Mouse (Mus musculus) embryonic facial prominence, embryonic 12.5 days (tissue): ENCODE data around the gene Best2. TPM values are rescaled to one million over a fixed set of nuclear protein-coding genes. Genes with fewer than 3 reads are reported as not detected.

Source experiments
- microRNA-seq: library from miRNA; unstranded; fragments of <30 nt; microRNA quantifications from one replicate; pipeline ENCODE4, GENCODE M21; 2017
- polyA plus RNA-seq: library from polyadenylated mRNA; unstranded; fragments of >200 nt; fragmentation: Nextera tagmentation; extraction: Ambion mirVana; gene quantifications from 2 replicates; pipeline ENCODE4 v1.2.1, GENCODE M21; 2016

Gene Best2
- polyA plus RNA-seq, 1 experiment from 2014 or later: 0.08 TPM

Small RNA genes lying within 50 kb of the gene (microRNA-seq; reads per million reads assigned to microRNA genes)
- 0.73 reads per million for gene Mir7070

Other genes with a start within 250 kb of the Best2 start
- 18.4 and 21.2 TPM in 2 replicates for gene Nfix, start 214.2 kb downstream of the Best2 start, polyA plus RNA-seq
- 5.3 and 5.5 TPM in 2 replicates for gene Dand5, start 191.7 kb downstream of the Best2 start, polyA plus RNA-seq
- gene Gadd45gip1, start 183.0 kb downstream of the Best2 start, polyA plus RNA-seq: 46.7 and 46.8 TPM in 2 replicates
- 96.0 TPM in 2 replicates for gene Rad23a, start 173.9 kb downstream of the Best2 start, polyA plus RNA-seq
- 919 and 944 TPM in 2 replicates for gene Calr, start 167.6 kb downstream of the Best2 start, polyA plus RNA-seq
- 106 and 108 TPM in 2 replicates for gene Farsa, start 157.5 kb downstream of the Best2 start, polyA plus RNA-seq
- 84.1 and 91.7 TPM in 2 replicates for gene Syce2, start 142.4 kb downstream of the Best2 start, polyA plus RNA-seq
- gene Gcdh, start 120.6 kb downstream of the Best2 start, polyA plus RNA-seq: 44.3 and 45.2 TPM in 2 replicates
- 4.7 and 5.4 TPM in 2 replicates for gene Klf1, start 112.6 kb downstream of the Best2 start, polyA plus RNA-seq
- 14.8 and 15.4 TPM in 2 replicates for gene Dnase2a, start 106.0 kb downstream of the Best2 start, polyA plus RNA-seq
- gene Mast1, start 77.2 kb downstream of the Best2 start, polyA plus RNA-seq: 5.3 and 5.7 TPM in 2 replicates
- gene Rtbdn, start 67.5 kb downstream of the Best2 start, polyA plus RNA-seq: 0.50 and 0.52 TPM in 2 replicates
- not detected in 2 replicates for gene Gm49661, start 45.1 kb downstream of the Best2 start, polyA plus RNA-seq
- gene Prdx2, start 44.9 kb downstream of the Best2 start, polyA plus RNA-seq: 1,038 and 1,130 TPM in 2 replicates
- 104 and 115 TPM in 2 replicates for gene Rnaseh2a, start 44.8 kb downstream of the Best2 start, polyA plus RNA-seq
- 8.0 and 9.0 TPM in 2 replicates for gene Junb, start 35.8 kb downstream of the Best2 start, polyA plus RNA-seq
- 20.6 TPM in 2 replicates for gene Hook2, start 23.9 kb downstream of the Best2 start, polyA plus RNA-seq
- 125 and 132 TPM in 2 replicates for gene Asna1, start 10.8 kb upstream of the Best2 start, polyA plus RNA-seq
- gene Trir, start 12.3 kb upstream of the Best2 start, polyA plus RNA-seq: 160 and 176 TPM in 2 replicates
- 31.7 and 33.3 TPM in 2 replicates for gene Tnpo2, start 22.4 kb upstream of the Best2 start, polyA plus RNA-seq
- 32.8 and 35.8 TPM in 2 replicates for gene Fbxw9, start 45.5 kb upstream of the Best2 start, polyA plus RNA-seq
- gene Gm5741, start 53.5 kb upstream of the Best2 start, polyA plus RNA-seq: 0.90 TPM in 1 of 2 replicates, not detected in the other
- 66.8 and 67.9 TPM in 2 replicates for gene Dhps, start 57.2 kb upstream of the Best2 start, polyA plus RNA-seq
- 118 and 128 TPM in 2 replicates for gene Wdr83os, start 66.2 kb upstream of the Best2 start, polyA plus RNA-seq
- gene Wdr83, start 66.8 kb upstream of the Best2 start, polyA plus RNA-seq: 48.9 and 49.1 TPM in 2 replicates
- 25.9 and 27.6 TPM in 2 replicates for gene Man2b1, start 68.7 kb upstream of the Best2 start, polyA plus RNA-seq
- 2.3 and 3.2 TPM in 2 replicates for gene Zfp791, start 108.6 kb upstream of the Best2 start, polyA plus RNA-seq
- gene Cks1brt, start 137.4 kb upstream of the Best2 start, polyA plus RNA-seq: not detected in 2 replicates
- not detected in 2 replicates for gene Olfr371, start 211.5 kb upstream of the Best2 start, polyA plus RNA-seq